Mouse (Mus musculus) heart, embryonic 15.5 days (tissue): ENCODE data around the gene Mgp. TPM values are rescaled to one million over a fixed set of nuclear protein-coding genes. Genes with fewer than 3 reads are reported as not detected.
"Not testable (repeated sequence)": the region's sequence is repeated elsewhere in the genome, so short reads cannot be mapped to it uniquely, and the experiment has no call there.

Experiments used
- ATAC-seq: fragments of 200-750 bp; cut with Nextera tagmentation; replicated peaks from 2 replicates; pipeline ENCODE4 v1.8.0; 2017; ENCODE audit warnings: low read depth, moderate TSS enrichment; ENCODE audit not compliant: insufficient number of reproducible peaks, insufficient read depth, low FRiP score
- H3K27ac ChIP-seq: fragments of 300-500 bp; sonication (generic); 2 replicates; pipeline ENCODE4 v1.5.1; 2015; ENCODE audit warnings: mild to moderate bottlenecking, inconsistent platforms
- H3K27me3 ChIP-seq: fragments of 300-500 bp; sonication (generic); 2 replicates; pipeline ENCODE4 v1.6.1; 2015; ENCODE audit warnings: inconsistent platforms
- H3K36me3 ChIP-seq: fragments of 300-500 bp; sonication (generic); 2 replicates; pipeline ENCODE4 v1.6.1; 2015; ENCODE audit warnings: mild to moderate bottlenecking, inconsistent platforms
- H3K4me1 ChIP-seq: fragments of 300-500 bp; sonication (generic); replicated peaks from 2 replicates; pipeline ENCODE4 v1.6.1; 2015; ENCODE audit warnings: inconsistent platforms
- H3K4me2 ChIP-seq: fragments of 300-500 bp; sonication (generic); 2 replicates; pipeline ENCODE4 v1.6.1; 2015; ENCODE audit warnings: inconsistent platforms, mild to moderate bottlenecking, moderate library complexity
- H3K4me3 ChIP-seq: fragments of 300-500 bp; sonication (generic); 2 replicates; pipeline ENCODE4 v1.5.1; 2015; ENCODE audit warnings: mild to moderate bottlenecking, inconsistent platforms
- H3K9ac ChIP-seq: fragments of 300-500 bp; sonication (generic); 2 replicates; pipeline ENCODE4 v1.6.1; 2015; ENCODE audit warnings: mild to moderate bottlenecking, inconsistent platforms
- H3K9me3 ChIP-seq: fragments of 300-500 bp; sonication (generic); replicated peaks from 2 replicates; pipeline ENCODE4 v1.6.1; 2016; ENCODE audit warnings: inconsistent platforms
- WGBS: fragments of 180-500 bp; shearing (Covaris S2); methylation state at CpG from one replicate; pipeline ENCODE4 v1.1.7; 2015; ENCODE audit warnings: mixed read lengths; 5-methylcytosine and 5-hydroxymethylcytosine counted together
- polyA plus RNA-seq: library from polyadenylated mRNA; unstranded; fragments of >200 nt; fragmentation: Nextera tagmentation; extraction: Ambion mirVana; gene quantifications from 2 replicates; pipeline ENCODE4 v1.2.1, GENCODE M21; 2015

The Mgp gene
- polyA plus RNA-seq, 1 experiment from 2014 or later: 595 TPM

DNA sequence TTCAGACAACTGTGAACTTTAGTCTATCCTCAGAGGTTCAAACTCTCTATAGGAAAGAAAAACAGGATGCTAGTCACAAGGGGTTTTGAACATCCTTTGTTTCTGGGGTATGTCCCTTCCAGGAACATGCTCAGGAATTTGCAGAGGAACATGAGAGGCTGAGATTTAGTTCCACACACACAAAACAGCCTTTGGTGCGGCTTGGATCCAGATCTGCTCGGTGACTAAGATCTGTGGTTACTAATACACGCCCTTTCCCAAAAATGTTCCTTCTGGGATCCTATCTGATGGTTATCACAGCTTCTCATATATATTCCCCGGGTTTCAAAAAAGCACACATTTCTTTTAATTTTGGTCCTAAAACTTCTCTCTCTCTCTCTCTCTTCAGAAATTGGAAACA is 22.2 kb upstream of the Mgp start:
- H3K27ac ChIP-seq: peak overlapping the region; percentile 63
- H3K4me2 ChIP-seq: no peak overlapping the region
- H3K4me1 ChIP-seq: peaks cover 19% of the 10 kb centered on the region
- 0 out of 2 replicates have a peak, but pooled peaks have one; percentile 17 for ATAC-seq
- 49% methylated on average over 4 of the region's 4 CpGs for WGBS
- H3K9me3 ChIP-seq: no peaks in the 10 kb centered on the region
- H3K9ac ChIP-seq: no peak overlapping the region
- H3K36me3 ChIP-seq: no peaks in the 10 kb centered on the region
- H3K4me3 ChIP-seq: no peak overlapping the region
- no peaks in the 10 kb centered on the region for H3K27me3 ChIP-seq

DNA sequence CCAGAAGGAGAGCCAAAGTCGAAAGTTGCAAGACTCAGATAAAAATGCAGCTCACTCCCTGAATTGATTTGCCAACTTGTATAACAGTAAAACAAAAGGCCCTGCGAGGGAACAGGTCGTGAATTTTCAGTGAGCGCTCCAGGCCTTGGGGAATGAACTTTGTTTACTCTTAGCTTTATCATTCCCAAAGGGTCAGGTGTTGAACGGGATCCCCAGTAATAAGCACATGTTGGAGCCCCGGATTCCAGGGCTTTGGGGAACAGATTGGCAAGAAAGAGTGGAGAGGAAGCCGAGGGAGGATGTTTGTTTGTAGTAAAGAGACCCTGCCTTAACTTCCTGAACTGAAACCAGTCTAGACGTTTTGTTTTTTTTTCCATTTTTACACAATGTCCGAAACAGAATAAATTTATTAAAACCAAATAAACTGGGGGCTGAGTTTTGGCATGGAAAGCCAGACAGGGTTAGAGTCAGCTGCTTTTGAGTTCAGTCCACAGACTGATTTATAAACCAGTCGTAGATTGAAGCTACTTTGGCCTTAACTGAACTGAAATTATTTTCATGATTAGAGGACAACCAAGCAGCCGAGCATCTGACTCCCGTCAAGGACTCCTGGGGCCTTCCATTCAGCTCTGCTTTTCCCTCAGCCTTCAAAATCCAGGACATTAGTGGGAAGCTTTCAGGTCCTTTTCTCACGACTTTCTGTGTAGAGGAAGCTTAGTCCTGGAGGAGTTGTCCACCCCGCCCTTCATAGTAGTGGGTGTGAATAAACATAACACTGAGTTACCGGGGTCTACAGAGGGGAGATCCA is 19.1 kb upstream of the Mgp start:
- Histone ChIP-seq H3K27ac (peak overlapping the region; percentile 78), H3K36me3 (no peaks in the 10 kb centered on the region), H3K9me3 (no peaks in the 10 kb centered on the region), H3K4me2 (no peak overlapping the region), H3K4me1 (peaks cover 16% of the 10 kb centered on the region), H3K4me3 (no peak overlapping the region), H3K27me3 (no peaks in the 10 kb centered on the region), H3K9ac (no peak overlapping the region)
- WGBS: 47% methylated on average over 15 of the region's 15 CpGs
- no peak for ATAC-seq

DNA sequence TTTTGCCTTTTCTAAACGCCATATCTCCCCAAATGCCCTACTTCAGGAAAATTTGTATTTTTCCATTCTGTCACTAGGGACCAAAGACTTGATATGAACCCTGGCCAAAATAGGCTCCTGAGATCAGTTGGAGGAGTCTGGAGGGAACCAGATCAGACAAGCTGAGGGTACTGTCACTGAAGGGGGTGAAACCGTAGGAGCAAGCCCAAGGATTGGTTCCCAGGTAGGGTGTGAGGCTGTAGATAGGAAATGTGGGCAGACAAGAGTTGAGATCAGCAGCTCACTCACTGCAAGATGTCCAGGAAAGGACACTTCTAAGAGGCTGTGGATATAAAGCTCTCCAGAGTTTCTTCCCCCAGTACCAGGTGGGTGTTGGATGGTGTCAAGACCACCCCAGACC is 16.4 kb upstream of the Mgp start:
- no peaks in the 10 kb centered on the region for H3K9me3 ChIP-seq
- H3K27me3 ChIP-seq: no peaks in the 10 kb centered on the region
- H3K4me1 ChIP-seq: peaks cover 11% of the 10 kb centered on the region
- no peak overlapping the region for H3K4me2 ChIP-seq
- H3K9ac ChIP-seq: no peak overlapping the region
- H3K4me3 ChIP-seq: no peak overlapping the region
- WGBS: 65% methylated on average over 2 of the region's 2 CpGs
- no peaks in the 10 kb centered on the region for H3K36me3 ChIP-seq
- ATAC-seq: no peak
- H3K27ac ChIP-seq: peak overlapping the region; percentile 17

DNA sequence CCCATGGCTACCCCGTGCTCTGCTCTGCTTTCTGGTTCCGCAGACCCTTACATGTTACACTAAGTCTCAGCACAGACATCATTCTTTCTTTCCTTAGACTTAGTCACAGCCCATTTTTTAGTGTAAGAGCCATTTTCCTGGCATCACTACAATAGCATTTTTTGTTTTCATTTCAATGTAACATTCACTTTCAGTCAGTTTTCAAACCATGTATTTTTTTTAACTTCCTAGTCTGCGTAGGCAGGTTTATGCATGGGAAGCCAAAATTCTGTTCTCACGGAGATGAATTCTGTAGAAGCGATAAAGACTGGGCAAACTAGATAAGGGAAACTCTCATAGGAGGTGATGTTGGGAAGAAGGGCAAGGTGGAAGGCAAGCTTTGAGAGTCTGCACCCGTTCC is 13.9 kb upstream of the Mgp start:
- ATAC-seq: no peak
- WGBS: 75% methylated on average over 6 of the region's 6 CpGs
- no peaks in the 10 kb centered on the region for H3K27me3 ChIP-seq
- peak overlapping the region; percentile 37; the same call in 1 of the 2 replicates for H3K27ac ChIP-seq
- H3K36me3 ChIP-seq: no peaks in the 10 kb centered on the region
- no peaks in the 10 kb centered on the region for H3K9me3 ChIP-seq
- no peak overlapping the region for H3K4me3 ChIP-seq
- peaks cover 10% of the 10 kb centered on the region for H3K4me1 ChIP-seq
- H3K4me2 ChIP-seq: no peak overlapping the region
- no peak overlapping the region for H3K9ac ChIP-seq

DNA sequence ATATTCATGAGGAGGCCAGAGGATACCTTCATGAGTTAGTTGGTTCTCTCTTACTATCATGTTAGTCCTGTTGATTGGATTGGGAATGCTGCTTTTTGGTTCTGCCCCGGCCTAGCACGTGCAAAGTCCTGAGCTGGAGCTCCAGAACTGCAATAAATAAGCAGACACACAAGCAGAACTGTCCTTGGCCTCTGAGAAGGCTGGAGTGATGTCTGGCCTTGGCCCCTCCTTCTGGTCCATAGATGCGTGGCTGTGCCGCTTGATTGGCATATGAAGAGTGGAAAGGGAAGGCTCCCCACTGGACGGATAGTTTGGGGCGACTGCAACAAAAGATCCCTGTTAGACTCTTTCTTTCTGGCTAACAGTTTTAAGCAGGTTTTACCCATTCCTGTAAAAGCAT is 13.4 kb upstream of the Mgp start:
- H3K27ac ChIP-seq: peak overlapping the region; percentile 37; the same call in 1 of the 2 replicates
- H3K9me3 ChIP-seq: no peaks in the 10 kb centered on the region
- no peak for ATAC-seq
- H3K4me3 ChIP-seq: no peak overlapping the region
- H3K9ac ChIP-seq: no peak overlapping the region
- H3K4me2 ChIP-seq: no peak overlapping the region
- peaks cover 8% of the 10 kb centered on the region for H3K4me1 ChIP-seq
- H3K27me3 ChIP-seq: no peaks in the 10 kb centered on the region
- WGBS: 88% methylated on average over 6 of the region's 6 CpGs
- H3K36me3 ChIP-seq: no peaks in the 10 kb centered on the region

DNA sequence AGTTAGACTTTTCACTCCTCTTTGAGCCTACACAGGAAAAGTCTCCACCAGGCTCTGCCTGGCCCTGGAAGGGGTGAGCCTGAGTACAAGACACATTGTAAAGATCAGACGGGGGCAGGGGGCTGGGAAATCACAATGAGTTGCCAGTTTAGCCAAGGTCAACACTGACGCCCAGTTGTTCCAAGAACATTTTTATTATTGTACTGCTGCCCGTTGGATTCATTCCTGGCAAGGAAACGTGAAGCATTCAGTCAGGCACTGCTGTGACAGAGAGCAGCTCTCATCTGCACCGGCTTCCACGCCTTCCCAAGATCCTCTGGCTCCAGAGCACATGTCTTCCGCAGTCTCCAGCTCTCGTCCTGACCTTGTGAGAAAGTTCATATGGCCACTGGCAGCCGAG is 12.2 kb upstream of the Mgp start:
- ATAC-seq: peak; percentile 87
- H3K27ac ChIP-seq: peak overlapping the region; percentile 73
- no peaks in the 10 kb centered on the region for H3K9me3 ChIP-seq
- H3K4me2 ChIP-seq: no peak overlapping the region
- H3K27me3 ChIP-seq: no peaks in the 10 kb centered on the region
- no peaks in the 10 kb centered on the region for H3K36me3 ChIP-seq
- H3K9ac ChIP-seq: no peak overlapping the region
- peaks cover 8% of the 10 kb centered on the region for H3K4me1 ChIP-seq
- 30% methylated on average over 9 of the region's 9 CpGs for WGBS
- no peak overlapping the region for H3K4me3 ChIP-seq

DNA sequence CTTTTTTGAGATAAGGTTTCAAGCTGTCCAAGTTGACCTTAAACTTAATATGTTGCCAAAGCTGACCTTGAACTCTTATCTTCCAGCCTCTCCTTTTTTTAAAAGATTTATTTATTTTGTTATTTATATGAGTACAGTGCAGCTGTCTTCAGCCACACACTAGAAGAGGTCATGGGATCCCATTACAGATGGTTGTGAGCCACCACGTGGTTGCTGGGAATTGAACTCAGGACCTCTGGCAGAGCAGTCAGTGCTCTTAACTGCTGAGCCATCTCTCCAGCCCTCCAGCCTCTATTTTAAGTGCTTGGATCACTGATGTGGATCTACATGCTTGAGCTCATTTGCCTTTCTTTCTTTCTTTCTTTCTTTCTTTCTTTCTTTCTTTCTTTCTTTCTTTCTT is 9.1 kb upstream of the Mgp start:
- ATAC-seq, H3K9me3 ChIP-seq, H3K4me3 ChIP-seq, H3K27ac ChIP-seq, H3K36me3 ChIP-seq, H3K4me1 ChIP-seq, H3K27me3 ChIP-seq, H3K9ac ChIP-seq, H3K4me2 ChIP-seq: not testable (repeated sequence)
- WGBS: 51% methylated on average over 1 of the region's 1 CpGs

DNA sequence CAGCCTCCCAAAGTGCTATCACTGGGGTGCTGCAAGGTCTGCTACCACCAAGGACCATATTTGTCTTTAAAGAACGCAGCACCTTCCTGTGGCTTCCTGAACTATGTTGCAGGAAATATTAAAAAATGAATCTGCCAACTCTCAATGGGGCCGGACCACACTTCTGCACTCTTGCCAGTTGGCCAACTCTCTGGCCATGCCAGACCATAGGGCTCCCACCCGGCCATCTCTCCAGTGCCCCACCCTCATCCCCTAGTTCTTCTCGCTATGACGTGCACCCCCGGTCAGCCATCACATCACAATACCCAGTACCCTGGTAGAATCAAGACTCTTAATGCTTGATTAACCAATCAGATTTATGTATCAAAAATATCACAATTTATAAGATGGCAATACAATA is 8.3 kb upstream of the Mgp start:
- Histone ChIP-seq H3K36me3 (no peaks in the 10 kb centered on the region), H3K27me3 (no peaks in the 10 kb centered on the region), H3K27ac (no peak overlapping the region), H3K4me3 (no peak overlapping the region), H3K4me1 (peaks cover 8% of the 10 kb centered on the region), H3K9ac (no peak overlapping the region), H3K4me2 (no peak overlapping the region), H3K9me3 (no peaks in the 10 kb centered on the region)
- 90% methylated on average over 6 of the region's 6 CpGs for WGBS
- ATAC-seq: no peak

DNA sequence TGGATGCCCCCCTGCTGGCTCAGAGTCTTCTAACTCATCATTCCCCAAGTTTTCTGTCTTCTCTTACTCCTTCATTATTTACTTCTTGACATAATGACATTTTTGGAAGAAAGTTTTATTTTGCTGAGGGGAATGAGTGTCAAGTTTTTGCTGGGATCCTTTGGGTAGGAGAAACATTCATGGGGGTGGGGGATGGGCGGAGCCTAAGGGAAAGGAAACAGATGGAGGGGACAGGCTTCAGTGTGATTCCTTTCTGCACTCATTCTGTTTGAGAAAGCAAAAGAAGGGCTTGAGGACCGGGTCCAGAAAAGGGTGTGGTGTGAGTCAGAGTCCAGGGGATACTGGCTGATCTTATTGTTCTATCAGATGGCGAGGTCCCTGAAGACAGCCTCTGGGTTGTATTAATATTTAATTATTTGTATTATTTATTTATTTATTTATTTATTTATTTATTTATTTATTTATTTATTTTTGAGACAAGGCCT is 7.8 kb upstream of the Mgp start:
- peaks cover 8% of the 10 kb centered on the region for H3K4me1 ChIP-seq
- no peak for ATAC-seq
- H3K27me3 ChIP-seq: no peaks in the 10 kb centered on the region
- H3K4me3 ChIP-seq: no peak overlapping the region
- no peak overlapping the region for H3K27ac ChIP-seq
- no peak overlapping the region for H3K4me2 ChIP-seq
- 71% methylated on average over 3 of the region's 3 CpGs for WGBS
- no peaks in the 10 kb centered on the region for H3K9me3 ChIP-seq
- H3K9ac ChIP-seq: no peak overlapping the region
- H3K36me3 ChIP-seq: no peaks in the 10 kb centered on the region

DNA sequence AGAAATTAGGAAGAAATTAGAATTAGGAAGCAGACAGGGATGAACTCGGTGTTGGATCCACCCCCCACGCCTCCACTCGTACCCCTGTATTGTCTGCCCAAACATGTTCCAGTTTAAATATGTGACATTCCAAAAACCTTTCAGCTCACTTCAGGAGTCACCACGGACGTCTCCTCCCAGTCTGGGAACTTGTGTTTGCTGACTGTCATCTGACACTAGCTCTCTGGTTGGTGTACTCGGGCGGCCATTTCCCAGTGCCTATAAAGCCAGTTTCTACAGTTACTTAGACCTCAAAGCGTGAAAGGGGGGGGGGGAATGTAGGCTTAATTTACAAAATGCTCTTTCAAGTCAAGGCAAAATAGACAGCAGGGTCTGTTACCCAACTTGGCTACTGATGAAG is 6.1 kb upstream of the Mgp start:
- Histone ChIP-seq H3K36me3 (no peaks in the 10 kb centered on the region), H3K9ac (no peak overlapping the region), H3K9me3 (no peaks in the 10 kb centered on the region), H3K4me1 (no peaks in the 10 kb centered on the region; the same call in 1 of the 2 replicates), H3K27ac (no peak overlapping the region), H3K4me3 (no peak overlapping the region), H3K27me3 (no peaks in the 10 kb centered on the region), H3K4me2 (no peak overlapping the region)
- WGBS: 52% methylated on average over 8 of the region's 8 CpGs
- ATAC-seq: no peak; the same call in 1 of the 2 replicates

DNA sequence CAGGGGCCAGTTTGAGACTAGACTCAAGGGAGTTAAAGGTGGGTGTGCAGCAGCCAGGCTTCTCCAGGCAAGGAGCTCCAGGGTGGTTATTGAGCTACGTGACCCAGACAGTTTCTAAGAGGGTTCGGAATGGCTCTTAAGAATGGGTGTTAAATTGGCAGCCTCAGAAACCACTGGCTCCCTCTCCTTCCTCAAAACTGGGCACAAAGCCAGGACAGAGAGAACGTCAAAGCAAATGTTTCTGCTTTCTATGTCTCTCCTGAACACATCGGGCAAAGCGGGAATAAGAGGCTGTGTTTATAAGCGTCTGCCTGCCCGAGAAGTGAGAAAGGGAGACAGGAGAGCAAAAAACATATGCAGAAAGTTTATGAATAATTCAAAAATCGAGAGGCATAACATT is 1.0 kb downstream of the Mgp start:
- H3K9ac ChIP-seq: peak overlapping the region; percentile 41; the same call in 1 of the 2 replicates
- H3K4me1 ChIP-seq: peaks cover 19% of the 10 kb centered on the region
- no peaks in the 10 kb centered on the region for H3K27me3 ChIP-seq
- H3K9me3 ChIP-seq: no peaks in the 10 kb centered on the region
- 19% methylated on average over 8 of the region's 8 CpGs for WGBS
- peak overlapping the region; percentile 54 for H3K4me2 ChIP-seq
- peak; percentile 59; the same call in 1 of the 2 replicates for ATAC-seq
- H3K27ac ChIP-seq: peak overlapping the region; percentile 84
- no peaks in the 10 kb centered on the region for H3K36me3 ChIP-seq
- H3K4me3 ChIP-seq: peak overlapping the region; percentile 37

DNA sequence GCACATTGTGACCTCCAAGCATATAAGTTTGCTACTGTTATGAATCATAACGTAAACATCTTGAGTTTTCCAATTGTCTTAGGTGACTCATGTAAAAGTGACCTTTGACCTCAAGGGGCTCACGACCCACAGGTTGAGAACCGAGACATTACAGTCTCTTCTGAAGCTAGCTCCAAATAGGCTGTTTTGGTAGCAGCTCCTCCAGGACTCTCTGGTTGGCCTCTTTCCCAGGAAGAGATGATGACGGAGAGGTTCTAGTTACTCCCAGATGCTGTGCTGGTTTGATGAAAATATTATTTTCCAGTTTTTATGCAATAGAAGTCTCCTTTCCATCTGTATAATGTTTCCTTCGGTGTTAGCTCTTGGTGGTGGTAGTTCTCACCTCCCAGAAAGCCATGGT is 6.7 kb downstream of the Mgp start:
- no peak overlapping the region for H3K27ac ChIP-seq

More for the DNA sequence above, 6.7 kb downstream of the Mgp start:
- H3K4me1 ChIP-seq: peaks cover under 1% of the 10 kb centered on the region; the same call in 1 of the 2 replicates
- no peak overlapping the region for H3K4me3 ChIP-seq
- H3K36me3 ChIP-seq: no peaks in the 10 kb centered on the region
- H3K4me2 ChIP-seq: no peak overlapping the region
- H3K9me3 ChIP-seq: no peaks in the 10 kb centered on the region
- WGBS: 67% methylated on average over 5 of the region's 5 CpGs
- H3K9ac ChIP-seq: no peak overlapping the region
- H3K27me3 ChIP-seq: no peaks in the 10 kb centered on the region
- ATAC-seq: no peak
